In genomic region chr11:86921335-86921734, GRCm38 (mm10) we compare ENCODE assay signal across 17 mouse cellular contexts.
A peak's percentile ranks its signal among the peaks of the same experiment; 100 is the strongest.
DNase-seq lines count a peak whose midpoint lies in the region; ATAC-seq and TF ChIP-seq lines count a peak whose summit lies in the region.
"Had no signal": no experiment of that assay in that cellular context is flagged by ENCODE, and none has a peak within 500 bp of the region (broad histone marks: within the 10 kb centered on the region; RNA-seq: fewer than 3 reads in every experiment).

No protein-coding gene starts in this region.

- DNase-seq in adrenal gland, adult (ENCODE audit: inconsistent age in 2 of 2, low spot score in 1 of 2), result peak; percentile 31 to 62
- DNase-seq in adrenal gland, adult 8-10 months, result no peak
- DNase-seq in heart, adult 11 months, result peak; percentile 91
- DNase-seq in heart, postnatal 4 days, result no peak
- DNase-seq in lung, postnatal 0 days (ENCODE audit: low spot score), result no peak
- DNase-seq: kidney, postnatal 10 days; spleen, adult 18-20 months; thymus, postnatal 36 days had no signal

- TF ChIP-seq CTCF in lung, postnatal 0 days (IDR thresholded peaks at IDR 0.05), result no peak

- no peaks in the 10 kb centered on the region for H3K4me1 ChIP-seq in kidney, embryonic 14.5 days (ENCODE audit: control insufficient read depth, insufficient read depth, low read length)
- peaks cover 11% of the 10 kb centered on the region; the same call in 1 of the 2 replicates for H3K4me1 ChIP-seq in kidney, embryonic 16.5 days (ENCODE audit: insufficient read depth, low read length)
- H3K4me1 ChIP-seq in lung, postnatal 0 days (ENCODE audit: insufficient read depth, low read depth, low read length), result no peaks in the 10 kb centered on the region
- H3K4me1 ChIP-seq: midbrain, embryonic 12.5 days had no signal

- no peaks in the 10 kb centered on the region for H3K79me2 ChIP-seq in macrophage (ENCODE audit: inconsistent target)

- TF ChIP-seq EP300 in lung, postnatal 0 days (IDR thresholded peaks at IDR 0.05), result no peak

- 0 out of 2 replicates have a peak, but pooled peaks have one; percentile 46 for ATAC-seq in kidney, embryonic 14.5 days (ENCODE audit: low FRiP score, low TSS enrichment)
- no peak for ATAC-seq in kidney, embryonic 16.5 days (ENCODE audit: low FRiP score, low TSS enrichment)
- no peak for ATAC-seq in lung, postnatal 0 days
- ATAC-seq: activated CD4-positive, CD25-positive, alpha-beta regulatory T cell, adult 4 months; forebrain, embryonic 14.5 days; hindbrain, embryonic 16.5 days had no signal

- WGBS in kidney, embryonic 14.5 days, result 89% methylated on average over 6 of the region's 6 CpGs
- 81% methylated on average over 6 of the region's 6 CpGs for WGBS in kidney, embryonic 16.5 days
- 81% methylated on average over 6 of the region's 6 CpGs for WGBS in macrophage (ENCODE audit: missing documents)
- 74% methylated on average over 6 of the region's 6 CpGs for WGBS in lung, postnatal 0 days

- H3K9ac ChIP-seq in kidney, embryonic 14.5 days (ENCODE audit: low read depth, low read length), result no peak overlapping the region
- no peak overlapping the region for H3K9ac ChIP-seq in kidney, embryonic 16.5 days (replicated peaks; ENCODE audit: low read length)
- no peak overlapping the region for H3K9ac ChIP-seq in lung, postnatal 0 days (replicated peaks; ENCODE audit: low read depth)
- H3K9ac ChIP-seq: liver, embryonic 14.5 days; midbrain, embryonic 12.5 days had no signal

- H3K4me3 ChIP-seq in kidney, embryonic 14.5 days (ENCODE audit: low read length), result no peak overlapping the region
- no peak overlapping the region for H3K4me3 ChIP-seq in kidney, embryonic 16.5 days (ENCODE audit: low read length)
- no peak overlapping the region for H3K4me3 ChIP-seq in macrophage (ENCODE audit: inconsistent target)
- H3K4me3 ChIP-seq in lung, postnatal 0 days (ENCODE audit: low read depth, low read length), result no peak overlapping the region
- H3K4me3 ChIP-seq: limb, embryonic 10.5 days; midbrain, embryonic 12.5 days had no signal

- no peaks in the 10 kb centered on the region for H3K9me3 ChIP-seq in kidney, embryonic 14.5 days (ENCODE audit: control insufficient read depth, low read length)
- no peaks in the 10 kb centered on the region for H3K9me3 ChIP-seq in kidney, embryonic 16.5 days (ENCODE audit: low read length)
- no peaks in the 10 kb centered on the region for H3K9me3 ChIP-seq in lung, postnatal 0 days (ENCODE audit: low read length)
- H3K9me3 ChIP-seq: limb, embryonic 10.5 days; midbrain, embryonic 12.5 days had no signal

- H3K4me2 ChIP-seq in kidney, embryonic 14.5 days (replicated peaks; ENCODE audit: low read depth, low read length), result no peak overlapping the region
- H3K4me2 ChIP-seq in kidney, embryonic 16.5 days (replicated peaks; ENCODE audit: low read depth, low read length), result no peak overlapping the region
- no peak overlapping the region for H3K4me2 ChIP-seq in lung, postnatal 0 days (replicated peaks; ENCODE audit: low read depth, low read length)
- H3K4me2 ChIP-seq: midbrain, embryonic 12.5 days had no signal

- H3K36me3 ChIP-seq in kidney, embryonic 14.5 days (ENCODE audit: control insufficient read depth, insufficient read depth, low read length), result no peaks in the 10 kb centered on the region
- H3K36me3 ChIP-seq in kidney, embryonic 16.5 days (ENCODE audit: insufficient read depth, low read length), result no peaks in the 10 kb centered on the region
- no peaks in the 10 kb centered on the region for H3K36me3 ChIP-seq in macrophage (ENCODE audit: inconsistent target)
- H3K36me3 ChIP-seq in lung, postnatal 0 days (ENCODE audit: insufficient read depth, low read length), result no peaks in the 10 kb centered on the region
- H3K36me3 ChIP-seq: limb, embryonic 10.5 days; midbrain, embryonic 12.5 days had no signal

- no peaks in the 10 kb centered on the region for H3K27me3 ChIP-seq in kidney, embryonic 14.5 days (ENCODE audit: control insufficient read depth, insufficient read depth, low read length)
- no peaks in the 10 kb centered on the region for H3K27me3 ChIP-seq in kidney, embryonic 16.5 days (ENCODE audit: insufficient read depth, low read length)
- no peaks in the 10 kb centered on the region for H3K27me3 ChIP-seq in lung, postnatal 0 days (replicated peaks; ENCODE audit: insufficient read depth, low read length)
- H3K27me3 ChIP-seq: midbrain, embryonic 12.5 days had no signal

- H3K27ac ChIP-seq in kidney, embryonic 14.5 days (ENCODE audit: low read depth, low read length), result no peak overlapping the region
- no peak overlapping the region for H3K27ac ChIP-seq in kidney, embryonic 16.5 days (ENCODE audit: low read length)
- H3K27ac ChIP-seq in macrophage, result peak overlapping the region; percentile 77; the same call in 1 of the 2 replicates
- H3K27ac ChIP-seq in lung, postnatal 0 days (ENCODE audit: low read length), result no peak overlapping the region
- H3K27ac ChIP-seq: limb, embryonic 10.5 days; liver, embryonic 14.5 days; midbrain, embryonic 12.5 days had no signal

Comparison
In these comparisons a context has a peak if more than half of its experiments do, and no peak if none do; other contexts are left out.
1. DNase-seq: peak in adrenal gland, adult (2 of 2) and heart, adult 11 months (single experiment); none in adrenal gland, adult 8-10 months (single experiment), heart, postnatal 4 days (single experiment) and lung, postnatal 0 days (single experiment).